Mouse (Mus musculus): ENCODE measurements around the gene Slc37a2. TPM values are rescaled to one million over a fixed set of nuclear protein-coding genes. Genes with fewer than 3 reads are reported as not detected.

Gene Slc37a2
- polyA plus RNA-seq, 1 experiment: 1.2 TPM

GRCm38 (mm10) chr9:37220755-37221154 is 34.8 kb downstream of the Slc37a2 start:
- Histone ChIP-seq H3K4me3 (ENCODE audit: low read depth, low read length) (no peak overlapping the region), H3K36me3 (ENCODE audit: control insufficient read depth, insufficient read depth, low read length) (peaks cover 7% of the 10 kb centered on the region; the same call in 1 of the 2 replicates), H3K27me3 (ENCODE audit: control insufficient read depth, insufficient read depth, low read length) (no peaks in the 10 kb centered on the region), H3K27ac (ENCODE audit: insufficient read depth, low read depth, low read length) (no peak overlapping the region), H3K4me1 (ENCODE audit: control insufficient read depth, insufficient read depth, insufficient read length, low read length) (no peaks in the 10 kb centered on the region)
- no peak for TF ChIP-seq POLR2A (IDR thresholded peaks at IDR 0.05; ENCODE audit: low read depth, low read length)
- TF ChIP-seq CTCF (IDR thresholded peaks at IDR 0.05; ENCODE audit: extremely low read depth, insufficient read length, insufficient replicate concordance, low read depth, low read length): no peak
- 80% methylated on average over 8 of the region's 8 CpGs for WGBS

GRCm38 (mm10) chr9:37214327-37215060 is 41.0 kb downstream of the Slc37a2 start:
- Histone ChIP-seq H3K36me3 (ENCODE audit: control insufficient read depth, insufficient read depth, low read length) (no peaks in the 10 kb centered on the region), H3K27ac (ENCODE audit: insufficient read depth, low read depth, low read length) (no peak overlapping the region), H3K4me1 (ENCODE audit: control insufficient read depth, insufficient read depth, insufficient read length, low read length) (0 out of 2 replicates have a peak, but pooled peaks cover 2% of the 10 kb centered on the region), H3K27me3 (ENCODE audit: control insufficient read depth, insufficient read depth, low read length) (no peaks in the 10 kb centered on the region), H3K4me3 (ENCODE audit: low read depth, low read length) (no peak overlapping the region)
- 40% methylated on average over 9 of the region's 9 CpGs for WGBS
- no peak for TF ChIP-seq CTCF (IDR thresholded peaks at IDR 0.05; ENCODE audit: extremely low read depth, insufficient read length, insufficient replicate concordance, low read depth, low read length)
- no peak for TF ChIP-seq POLR2A (IDR thresholded peaks at IDR 0.05; ENCODE audit: low read depth, low read length)

GRCm38 (mm10) chr9:37213060-37213738 is 42.3 kb downstream of the Slc37a2 start:
- WGBS: 79% methylated on average over 13 of the region's 13 CpGs
- H3K36me3 ChIP-seq (ENCODE audit: control insufficient read depth, insufficient read depth, low read length): no peaks in the 10 kb centered on the region

GRCm38 (mm10) chr9:37207929-37208411 is 47.6 kb downstream of the Slc37a2 start, which contains the start of gene Tmem218:
Tmem218 (plus strand) TSS chr9:37208223.
- Histone ChIP-seq H3K27me3 (ENCODE audit: control insufficient read depth, insufficient read depth, low read length) (no peaks in the 10 kb centered on the region), H3K36me3 (ENCODE audit: control insufficient read depth, insufficient read depth, low read length) (no peaks in the 10 kb centered on the region), H3K4me1 (ENCODE audit: control insufficient read depth, insufficient read depth, insufficient read length, low read length) (no peaks in the 10 kb centered on the region), H3K27ac (ENCODE audit: insufficient read depth, low read depth, low read length) (peak within 1 kb of the TSS; percentile 59), H3K4me3 (ENCODE audit: low read depth, low read length) (peak within 1 kb of the TSS; percentile 84)
- WGBS: under 1% methylated on average over 21 of the region's 21 CpGs
- no peak; the same call in 1 of the 2 replicates for TF ChIP-seq POLR2A (IDR thresholded peaks at IDR 0.05; ENCODE audit: low read depth, low read length)
- no peak for TF ChIP-seq CTCF (IDR thresholded peaks at IDR 0.05; ENCODE audit: extremely low read depth, insufficient read length, insufficient replicate concordance, low read depth, low read length)

More at GRCm38 (mm10) chr9:37213060-37213738, 42.3 kb downstream of the Slc37a2 start:
- TF ChIP-seq POLR2A (IDR thresholded peaks at IDR 0.05; ENCODE audit: low read depth, low read length): no peak
- no peak for TF ChIP-seq CTCF (IDR thresholded peaks at IDR 0.05; ENCODE audit: extremely low read depth, insufficient read length, insufficient replicate concordance, low read depth, low read length)
- H3K4me3 ChIP-seq (ENCODE audit: low read depth, low read length): no peak overlapping the region
- 0 out of 2 replicates have a peak, but pooled peaks cover 2% of the 10 kb centered on the region for H3K4me1 ChIP-seq (ENCODE audit: control insufficient read depth, insufficient read depth, insufficient read length, low read length)
- H3K27me3 ChIP-seq (ENCODE audit: control insufficient read depth, insufficient read depth, low read length): no peaks in the 10 kb centered on the region
- H3K27ac ChIP-seq (ENCODE audit: insufficient read depth, low read depth, low read length): no peak overlapping the region

- H3K4me3 ChIP-seq (ENCODE audit: low read depth, low read length): no peak overlapping the region
- no peaks in the 10 kb centered on the region for H3K36me3 ChIP-seq (ENCODE audit: control insufficient read depth, insufficient read depth, low read length)
- 28% methylated on average over 5 of the region's 5 CpGs for WGBS
- H3K27ac ChIP-seq (ENCODE audit: insufficient read depth, low read depth, low read length): no peak overlapping the region
- H3K27me3 ChIP-seq (ENCODE audit: control insufficient read depth, insufficient read depth, low read length): no peaks in the 10 kb centered on the region
- H3K4me1 ChIP-seq (ENCODE audit: control insufficient read depth, insufficient read depth, insufficient read length, low read length): no peaks in the 10 kb centered on the region
- TF ChIP-seq POLR2A (IDR thresholded peaks at IDR 0.05; ENCODE audit: low read depth, low read length) (no peak), CTCF (IDR thresholded peaks at IDR 0.05; ENCODE audit: extremely low read depth, insufficient read length, insufficient replicate concordance, low read depth, low read length) (no peak)
These were observed 51.7 kb downstream of the Slc37a2 start for GRCm38 (mm10) chr9:37203884-37204283.

GRCm38 (mm10) chr9:37200414-37200813 is 55.1 kb downstream of the Slc37a2 start:
- Histone ChIP-seq H3K27ac (ENCODE audit: insufficient read depth, low read depth, low read length) (no peak overlapping the region), H3K27me3 (ENCODE audit: control insufficient read depth, insufficient read depth, low read length) (no peaks in the 10 kb centered on the region), H3K4me1 (ENCODE audit: control insufficient read depth, insufficient read depth, insufficient read length, low read length) (no peaks in the 10 kb centered on the region), H3K4me3 (ENCODE audit: low read depth, low read length) (no peak overlapping the region), H3K36me3 (ENCODE audit: control insufficient read depth, insufficient read depth, low read length) (no peaks in the 10 kb centered on the region)
- 81% methylated on average over 5 of the region's 5 CpGs for WGBS
- TF ChIP-seq POLR2A (IDR thresholded peaks at IDR 0.05; ENCODE audit: low read depth, low read length) (no peak), CTCF (IDR thresholded peaks at IDR 0.05; ENCODE audit: extremely low read depth, insufficient read length, insufficient replicate concordance, low read depth, low read length) (no peak)

GRCm38 (mm10) chr9:37197067-37197466 is 58.5 kb downstream of the Slc37a2 start:
- H3K36me3 ChIP-seq (ENCODE audit: control insufficient read depth, insufficient read depth, low read length): no peaks in the 10 kb centered on the region
- H3K27me3 ChIP-seq (ENCODE audit: control insufficient read depth, insufficient read depth, low read length): no peaks in the 10 kb centered on the region
- no peak for TF ChIP-seq POLR2A (IDR thresholded peaks at IDR 0.05; ENCODE audit: low read depth, low read length)
- TF ChIP-seq CTCF (IDR thresholded peaks at IDR 0.05; ENCODE audit: extremely low read depth, insufficient read length, insufficient replicate concordance, low read depth, low read length): no peak
- no peak overlapping the region for H3K27ac ChIP-seq (ENCODE audit: insufficient read depth, low read depth, low read length)
- no peaks in the 10 kb centered on the region for H3K4me1 ChIP-seq (ENCODE audit: control insufficient read depth, insufficient read depth, insufficient read length, low read length)
- WGBS: 69% methylated on average over 4 of the region's 4 CpGs
- no peak overlapping the region for H3K4me3 ChIP-seq (ENCODE audit: low read depth, low read length)

All from small intestine, adult 2 months (tissue).